Mouse (Mus musculus): ENCODE data around the gene Stox2.
A peak's percentile ranks its signal among the peaks of the same experiment; 100 is the strongest.

Gene Stox2

DNA sequence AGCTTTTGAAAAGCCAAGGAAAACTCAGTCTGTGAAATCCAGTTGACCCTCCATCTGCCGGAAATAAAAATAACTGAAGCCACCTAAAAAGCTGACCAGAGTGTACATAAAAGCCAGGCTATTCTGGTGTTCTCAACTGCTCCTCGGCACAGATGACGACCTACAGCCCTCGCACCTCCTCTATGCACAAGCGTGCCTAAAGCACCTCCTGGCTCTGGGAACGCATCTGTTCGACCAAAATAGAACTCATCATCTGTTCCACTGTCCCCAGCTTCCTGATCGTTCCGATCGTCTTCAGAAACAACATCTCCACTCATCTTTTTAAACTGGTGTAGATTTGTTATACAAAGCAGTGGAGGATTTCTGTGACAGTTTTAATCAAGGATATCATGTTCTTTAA, 166.3 kb downstream of the Stox2 start:
- H3K27me3 ChIP-seq (ENCODE audit: control insufficient read depth, insufficient read depth, low read length, poor library complexity, severe bottlenecking), result no peaks in the 10 kb centered on the region
- no peaks in the 10 kb centered on the region for H3K36me3 ChIP-seq (ENCODE audit: control insufficient read depth, insufficient read depth, low read length, poor library complexity, severe bottlenecking)
- DNase-seq (ENCODE audit: low read depth, low spot score), result no peak

DNA sequence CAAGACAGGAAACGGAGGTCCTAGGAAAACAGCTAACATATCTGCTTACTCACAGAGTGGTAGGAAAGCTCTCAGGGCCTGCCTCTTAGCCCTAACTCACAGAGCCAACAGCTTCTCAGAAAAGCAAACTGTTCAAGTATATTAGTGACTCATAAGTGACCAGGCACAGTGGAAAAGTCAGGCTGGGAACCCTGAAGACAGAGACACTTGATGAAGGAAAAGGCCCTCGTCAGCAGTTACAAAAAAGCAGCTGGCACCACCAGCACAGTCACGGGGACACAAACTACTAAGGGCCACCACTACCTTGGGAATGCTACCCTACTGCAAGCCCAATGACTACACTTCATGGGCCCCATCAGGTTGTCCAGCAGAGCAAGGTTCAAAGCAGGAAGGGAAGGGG, 168.0 kb downstream of the Stox2 start:
- DNase-seq (ENCODE audit: low read depth, low spot score), result no peak
- H3K36me3 ChIP-seq (ENCODE audit: control insufficient read depth, insufficient read depth, low read length, poor library complexity, severe bottlenecking), result no peaks in the 10 kb centered on the region

DNA sequence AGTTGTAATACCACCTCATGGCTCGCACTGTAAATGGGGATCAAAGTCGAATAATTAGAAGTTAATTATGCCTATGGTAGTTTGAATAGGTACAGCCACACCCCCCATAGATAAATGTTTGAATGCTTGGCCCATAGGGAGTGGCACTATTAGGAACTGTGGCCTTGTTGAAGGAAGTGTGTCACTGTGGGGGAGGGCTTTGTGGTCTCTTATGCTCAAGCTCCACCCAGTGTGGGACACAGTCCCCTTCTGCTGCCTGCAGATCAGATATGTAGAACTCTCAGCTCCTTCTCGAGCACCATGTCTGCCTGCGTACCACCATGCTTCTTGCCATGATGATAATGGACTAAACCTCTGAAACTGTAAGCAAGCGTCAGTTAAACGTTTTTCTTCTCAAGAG, 177.2 kb downstream of the Stox2 start:
- Histone ChIP-seq H3K27me3 (ENCODE audit: control insufficient read depth, insufficient read depth, low read length, poor library complexity, severe bottlenecking) (no peaks in the 10 kb centered on the region), H3K36me3 (ENCODE audit: control insufficient read depth, insufficient read depth, low read length, poor library complexity, severe bottlenecking) (no peaks in the 10 kb centered on the region)
- DNase-seq (ENCODE audit: low read depth, low spot score), result no peak

More for the DNA sequence above, 168.0 kb downstream of the Stox2 start:
- H3K27me3 ChIP-seq (ENCODE audit: control insufficient read depth, insufficient read depth, low read length, poor library complexity, severe bottlenecking), result no peaks in the 10 kb centered on the region

DNA sequence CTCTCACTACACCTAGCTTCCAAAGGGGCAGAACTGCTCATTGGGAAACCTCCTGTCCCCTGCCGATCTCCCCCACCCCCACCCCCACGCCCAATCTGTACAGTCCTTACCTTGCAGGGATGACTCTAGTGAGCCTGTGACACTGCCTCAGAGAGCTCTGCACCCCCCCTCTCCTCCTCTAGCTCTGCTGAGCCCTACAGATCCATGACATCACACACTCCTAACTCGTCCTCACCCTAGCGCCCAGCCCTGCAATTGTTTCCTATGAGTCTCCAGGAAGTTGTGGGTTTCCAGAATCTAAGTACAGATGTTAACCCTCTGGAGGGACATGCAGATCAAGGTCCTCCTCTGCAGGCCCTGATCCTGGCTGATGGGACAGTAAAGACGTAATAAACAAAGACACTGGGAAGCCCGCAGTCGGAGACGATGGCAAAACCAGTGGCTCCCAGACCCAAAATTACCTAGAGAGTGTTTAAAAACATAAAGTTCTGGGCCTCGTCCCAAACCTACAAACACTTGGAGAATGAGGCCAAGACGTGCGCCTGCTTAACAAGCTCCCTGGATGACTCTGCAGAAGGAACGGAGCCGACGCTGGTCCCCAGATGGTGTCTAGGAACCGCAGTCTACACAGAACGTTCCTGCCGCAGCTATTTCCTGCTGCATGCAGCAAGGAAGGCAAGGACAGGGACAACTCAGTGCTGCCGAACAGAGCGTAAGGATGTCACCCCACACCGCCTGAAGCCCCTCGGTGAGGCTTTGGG, 177.9 kb downstream of the Stox2 start:
- no peak for DNase-seq (ENCODE audit: low read depth, low spot score)
- no peaks in the 10 kb centered on the region for H3K27me3 ChIP-seq (ENCODE audit: control insufficient read depth, insufficient read depth, low read length, poor library complexity, severe bottlenecking)
- no peaks in the 10 kb centered on the region for H3K36me3 ChIP-seq (ENCODE audit: control insufficient read depth, insufficient read depth, low read length, poor library complexity, severe bottlenecking)

DNA sequence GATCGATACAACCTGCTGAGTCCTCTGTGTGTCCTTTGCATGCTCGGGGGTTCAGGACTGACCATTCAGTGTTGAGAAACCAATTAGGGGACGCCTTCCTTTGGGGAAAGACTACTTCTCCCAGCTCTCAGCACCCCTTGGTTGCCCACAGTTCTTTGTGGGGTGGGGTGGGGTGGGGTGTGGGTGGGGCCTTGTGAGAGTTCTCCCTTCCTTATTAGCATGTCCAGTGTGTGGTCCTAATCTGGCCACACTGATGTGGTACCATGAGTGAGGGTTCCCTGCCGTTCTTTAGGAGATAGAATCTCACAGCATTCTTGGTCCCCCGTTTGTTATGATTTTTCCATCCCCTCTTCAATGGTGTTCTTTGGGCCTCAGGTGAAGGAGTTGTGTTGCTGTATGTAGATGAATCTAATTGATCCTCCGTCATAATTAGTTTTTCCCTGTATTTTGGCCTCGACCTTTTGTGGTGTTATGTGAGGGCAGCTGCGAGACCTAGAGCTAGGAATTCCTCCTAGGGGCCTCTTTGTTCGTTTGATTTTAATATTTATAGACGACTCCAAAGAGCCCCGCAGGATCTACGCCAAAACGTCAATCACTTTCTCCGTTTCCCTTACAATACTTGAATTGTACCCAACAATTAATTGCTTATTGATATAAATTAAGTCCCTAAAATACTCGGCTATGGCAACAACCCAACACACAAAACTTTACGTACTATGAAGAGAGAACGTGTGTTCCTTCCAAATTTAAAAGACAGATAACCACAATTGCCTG, 182.9 kb downstream of the Stox2 start:
- no peaks in the 10 kb centered on the region for H3K36me3 ChIP-seq (ENCODE audit: control insufficient read depth, insufficient read depth, low read length, poor library complexity, severe bottlenecking)
- DNase-seq (ENCODE audit: low read depth, low spot score), result no peak
- H3K27me3 ChIP-seq (ENCODE audit: control insufficient read depth, insufficient read depth, low read length, poor library complexity, severe bottlenecking), result no peaks in the 10 kb centered on the region

DNA sequence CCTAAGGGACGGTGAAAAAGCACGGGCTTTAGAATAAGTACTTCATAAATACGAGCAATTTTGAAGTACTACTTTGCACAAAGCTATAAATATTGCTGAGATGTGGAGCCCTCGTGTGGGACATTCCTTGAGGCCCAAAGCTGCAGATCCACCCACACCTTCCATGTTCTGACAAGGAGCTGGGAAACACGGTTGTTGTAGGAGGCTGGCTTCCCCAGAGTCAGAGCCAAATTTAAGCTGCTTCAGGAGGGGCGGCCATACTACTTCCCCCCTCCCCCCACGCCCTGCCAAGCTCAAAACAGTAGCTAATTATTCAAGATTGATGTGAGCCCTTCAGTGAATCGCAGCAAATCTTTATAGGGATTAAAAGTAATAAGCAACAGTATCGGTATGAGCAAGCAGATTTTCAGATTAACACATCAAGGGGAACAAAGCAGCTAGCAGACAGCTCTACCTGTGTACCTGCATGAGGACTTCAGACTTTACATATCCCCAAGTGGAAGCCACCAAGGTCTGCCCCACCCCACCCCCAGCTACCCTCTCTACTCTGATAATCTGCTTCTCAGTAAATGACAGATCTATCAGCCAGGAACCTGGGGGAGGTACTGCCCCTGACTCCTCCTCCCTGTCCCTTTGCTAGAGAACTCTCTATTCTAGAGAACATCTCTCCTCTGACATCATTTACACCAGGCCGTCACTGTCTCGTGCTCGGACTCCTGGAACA, 185.2 kb downstream of the Stox2 start:
- no peaks in the 10 kb centered on the region for H3K27me3 ChIP-seq (ENCODE audit: control insufficient read depth, insufficient read depth, low read length, poor library complexity, severe bottlenecking)
- DNase-seq (ENCODE audit: low read depth, low spot score), result no peak
- H3K36me3 ChIP-seq (ENCODE audit: control insufficient read depth, insufficient read depth, low read length, poor library complexity, severe bottlenecking), result no peaks in the 10 kb centered on the region

DNA sequence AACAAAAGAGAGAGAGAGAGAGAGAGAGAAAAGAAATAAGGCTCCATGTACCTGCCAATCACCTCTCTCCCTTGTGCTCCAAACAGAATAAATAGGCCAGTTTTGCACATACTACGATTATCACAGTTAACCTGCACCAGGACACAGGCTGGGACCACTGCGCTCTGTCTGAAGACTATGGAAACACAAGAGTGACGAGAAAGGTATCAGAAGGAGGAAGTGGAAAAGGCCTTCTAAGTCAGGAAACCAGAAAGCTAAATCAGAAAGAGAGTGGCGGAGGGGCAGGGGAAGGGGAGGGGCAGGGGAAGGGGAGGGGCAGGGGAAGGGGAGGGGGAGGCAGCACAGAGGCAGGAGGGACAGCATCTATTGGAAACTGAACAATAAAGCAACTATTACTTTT, 195.3 kb downstream of the Stox2 start:
- no peak for DNase-seq (ENCODE audit: low read depth, low spot score)
- Histone ChIP-seq H3K27me3 (ENCODE audit: control insufficient read depth, insufficient read depth, low read length, poor library complexity, severe bottlenecking) (no peaks in the 10 kb centered on the region), H3K36me3 (ENCODE audit: control insufficient read depth, insufficient read depth, low read length, poor library complexity, severe bottlenecking) (no peaks in the 10 kb centered on the region)

DNA sequence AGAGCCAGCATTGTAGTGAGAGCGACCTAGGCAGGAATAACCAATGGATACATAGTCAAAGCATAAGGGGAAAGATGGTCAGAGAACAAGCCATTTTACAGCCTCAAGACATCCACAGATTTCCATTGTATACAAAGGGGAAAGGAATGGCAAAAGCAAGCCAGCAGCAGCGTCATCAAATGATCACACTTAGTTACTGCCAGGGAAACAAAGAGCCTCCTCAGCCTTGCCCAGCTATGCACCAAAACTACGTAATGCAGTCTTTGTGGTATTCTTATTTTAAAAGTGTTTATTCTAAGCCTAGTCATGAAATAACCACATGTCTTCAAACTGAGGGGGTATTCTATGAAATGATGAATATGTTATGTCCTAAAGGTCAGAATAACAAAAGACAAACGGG, 201.0 kb downstream of the Stox2 start:
- H3K36me3 ChIP-seq (ENCODE audit: control insufficient read depth, insufficient read depth, low read length, poor library complexity, severe bottlenecking), result no peaks in the 10 kb centered on the region
- no peaks in the 10 kb centered on the region for H3K27me3 ChIP-seq (ENCODE audit: control insufficient read depth, insufficient read depth, low read length, poor library complexity, severe bottlenecking)
- no peak for DNase-seq (ENCODE audit: low read depth, low spot score)

DNA sequence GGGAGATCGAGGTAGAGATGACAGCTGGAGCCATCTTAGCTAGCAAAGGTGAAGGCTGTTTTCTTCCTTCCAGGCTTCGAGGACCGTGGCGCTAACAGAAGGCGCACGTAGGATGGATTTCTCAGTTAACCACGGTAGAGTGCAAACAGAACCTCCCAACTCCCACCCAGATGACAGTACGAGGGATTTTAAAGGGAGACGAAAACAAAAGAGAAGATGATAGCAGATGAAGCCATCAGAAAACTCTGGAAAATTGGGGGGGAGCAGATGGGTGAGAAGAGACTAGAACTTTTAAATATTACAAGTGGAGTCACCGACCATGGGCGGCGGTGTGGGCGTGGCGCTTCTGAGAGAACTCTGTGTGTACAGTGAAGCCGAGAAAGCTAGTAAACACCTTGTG, 202.0 kb downstream of the Stox2 start:
- H3K36me3 ChIP-seq (ENCODE audit: control insufficient read depth, insufficient read depth, low read length, poor library complexity, severe bottlenecking), result no peaks in the 10 kb centered on the region
- no peaks in the 10 kb centered on the region for H3K27me3 ChIP-seq (ENCODE audit: control insufficient read depth, insufficient read depth, low read length, poor library complexity, severe bottlenecking)
- no peak for DNase-seq (ENCODE audit: low read depth, low spot score)

DNA sequence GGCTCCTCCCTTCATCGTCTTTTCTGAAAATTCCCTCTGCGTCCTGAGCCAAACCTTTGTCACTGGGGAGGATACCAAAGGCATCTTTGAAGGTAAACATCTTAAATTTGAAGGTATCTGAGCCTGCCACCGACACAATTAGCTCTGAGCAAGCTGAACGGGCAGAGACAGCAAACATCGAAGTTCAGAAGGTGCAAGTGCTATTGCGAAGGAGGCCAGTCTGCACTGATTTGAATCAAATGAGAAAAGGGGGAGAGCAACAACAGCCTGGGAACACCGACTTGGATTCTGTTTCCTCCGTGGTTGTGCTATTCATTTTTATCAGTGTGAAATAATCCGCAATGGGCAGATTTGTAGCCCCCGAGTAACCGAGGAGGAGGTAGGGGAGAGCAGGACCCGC, 202.5 kb downstream of the Stox2 start:
- DNase-seq (ENCODE audit: low read depth, low spot score), result no peak
- Histone ChIP-seq H3K27me3 (ENCODE audit: control insufficient read depth, insufficient read depth, low read length, poor library complexity, severe bottlenecking) (no peaks in the 10 kb centered on the region), H3K36me3 (ENCODE audit: control insufficient read depth, insufficient read depth, low read length, poor library complexity, severe bottlenecking) (no peaks in the 10 kb centered on the region)

DNA sequence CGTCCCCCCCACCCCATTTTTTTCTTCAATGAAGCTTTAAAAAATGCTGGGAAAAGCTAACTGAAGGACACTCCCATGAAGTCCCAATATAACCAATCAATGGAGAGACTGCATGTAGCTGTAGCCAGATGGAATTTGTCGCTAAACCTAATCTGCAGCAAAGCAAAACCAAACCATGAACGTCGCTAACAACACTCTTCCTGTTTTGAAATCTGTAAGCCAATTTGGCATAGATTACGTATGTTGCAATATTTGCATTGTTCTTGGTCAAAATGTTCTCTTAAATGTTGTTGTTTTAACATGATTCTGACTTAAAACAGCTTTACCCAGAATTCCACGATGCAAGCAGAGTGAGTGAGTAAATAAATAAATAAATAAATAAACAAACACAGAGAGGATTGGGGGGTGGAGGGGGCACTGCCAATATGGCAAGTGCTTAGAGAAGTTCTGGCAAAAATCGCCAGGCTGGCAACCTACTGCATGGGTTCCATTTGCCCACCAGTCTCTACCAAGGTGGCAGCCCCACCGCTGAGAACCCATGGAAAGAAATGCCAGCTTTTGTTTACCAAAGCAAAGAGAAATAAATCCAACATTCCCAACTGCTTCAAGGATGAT, 203.0 kb downstream of the Stox2 start:
- peak; percentile 5 for DNase-seq (ENCODE audit: low read depth, low spot score)

DNA sequence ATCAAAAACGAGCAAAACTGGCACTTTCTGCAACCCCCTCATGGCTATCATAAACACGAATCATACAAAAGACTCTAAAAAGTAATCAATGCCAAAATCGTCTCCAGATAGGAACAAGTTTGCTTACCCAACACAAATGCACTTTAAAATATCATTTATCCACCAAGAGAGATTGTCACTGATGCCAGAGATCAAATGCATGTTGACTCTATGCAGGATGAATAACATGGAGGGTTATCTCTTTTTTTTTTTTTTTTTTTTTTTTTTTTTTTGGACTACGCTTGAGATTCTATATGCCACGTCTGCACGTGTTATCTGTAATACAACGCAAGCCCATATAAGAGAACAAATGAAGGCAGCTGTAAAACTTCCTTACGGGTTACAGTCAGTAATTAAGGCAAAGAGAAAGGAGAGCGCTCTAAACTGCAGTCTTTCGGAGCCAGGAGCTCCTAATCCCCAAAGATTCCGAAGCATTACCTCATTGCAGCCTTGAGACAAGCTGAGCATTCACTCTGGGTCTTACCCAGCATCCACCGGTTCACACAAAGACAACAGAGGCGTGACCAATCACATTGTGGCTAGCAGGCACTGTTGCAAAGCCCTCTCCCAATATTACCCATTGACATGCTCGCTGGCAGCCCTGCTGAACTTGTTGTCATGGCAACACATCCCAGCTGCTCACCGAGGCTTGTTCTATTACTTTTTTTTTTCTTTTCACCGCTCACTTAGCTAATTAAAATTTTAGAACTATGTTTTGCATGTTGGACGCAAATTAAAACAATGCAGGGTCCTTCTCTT, 203.8 kb downstream of the Stox2 start:
- H3K36me3 ChIP-seq (ENCODE audit: control insufficient read depth, insufficient read depth, low read length, poor library complexity, severe bottlenecking), result no peaks in the 10 kb centered on the region
- peak; percentile 4 for DNase-seq (ENCODE audit: low read depth, low spot score)

More for the DNA sequence above, 203.0 kb downstream of the Stox2 start:
- H3K36me3 ChIP-seq (ENCODE audit: control insufficient read depth, insufficient read depth, low read length, poor library complexity, severe bottlenecking), result no peaks in the 10 kb centered on the region
- no peaks in the 10 kb centered on the region for H3K27me3 ChIP-seq (ENCODE audit: control insufficient read depth, insufficient read depth, low read length, poor library complexity, severe bottlenecking)

DNA sequence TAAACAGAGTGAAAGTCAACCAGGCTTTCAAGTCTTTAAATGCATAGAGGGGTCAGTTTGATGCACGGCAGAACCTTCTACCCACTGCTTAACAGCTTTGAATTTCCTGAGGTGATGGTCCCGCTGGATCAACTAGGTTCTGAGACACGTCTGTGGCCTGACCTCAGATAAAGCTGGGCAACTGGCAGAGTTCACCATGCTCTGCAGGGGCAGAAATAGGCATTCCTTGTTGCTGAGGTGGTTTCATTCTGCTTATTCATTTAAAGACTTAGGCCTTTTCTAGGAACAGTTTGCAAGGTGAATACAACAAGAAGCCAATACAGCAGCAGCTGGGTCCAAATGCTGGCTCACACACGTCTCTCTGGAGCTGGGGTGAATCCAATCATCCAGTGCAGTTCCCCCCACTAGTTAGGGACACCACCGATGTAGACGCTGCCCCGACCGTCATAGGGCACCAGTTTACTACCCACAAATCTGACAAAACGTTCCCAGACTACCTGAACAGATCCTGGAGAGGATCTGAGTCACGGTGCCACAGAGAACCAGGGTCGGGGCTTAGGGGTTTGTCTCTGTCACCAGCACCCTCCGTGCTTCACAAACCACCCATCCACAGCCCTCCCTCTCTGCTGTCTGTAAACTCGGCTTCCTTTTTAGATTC, 204.6 kb downstream of the Stox2 start:
- Histone ChIP-seq H3K27me3 (ENCODE audit: control insufficient read depth, insufficient read depth, low read length, poor library complexity, severe bottlenecking) (no peaks in the 10 kb centered on the region), H3K36me3 (ENCODE audit: control insufficient read depth, insufficient read depth, low read length, poor library complexity, severe bottlenecking) (no peaks in the 10 kb centered on the region)
- no peak for DNase-seq (ENCODE audit: low read depth, low spot score)

More for the DNA sequence above, 203.8 kb downstream of the Stox2 start:
- no peaks in the 10 kb centered on the region for H3K27me3 ChIP-seq (ENCODE audit: control insufficient read depth, insufficient read depth, low read length, poor library complexity, severe bottlenecking)

DNA sequence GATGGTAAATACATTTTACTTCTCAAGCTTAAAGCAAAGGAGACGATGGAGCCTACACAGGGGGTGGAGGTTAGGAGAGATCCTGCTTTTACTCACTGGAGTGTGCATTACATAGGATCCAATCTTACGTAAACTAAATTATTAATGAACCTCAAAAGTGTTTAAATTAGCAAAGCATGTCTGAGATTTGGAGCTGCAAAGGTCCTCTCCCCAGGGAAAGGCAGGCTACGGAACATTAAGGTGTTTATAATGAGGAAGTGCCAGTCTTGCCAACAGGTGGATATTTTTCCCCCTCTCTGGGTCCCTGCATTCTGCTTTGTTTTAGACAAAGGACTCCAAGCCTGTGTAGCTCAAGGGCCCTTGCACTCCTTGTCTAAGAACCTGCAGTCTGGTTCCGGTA, 205.3 kb downstream of the Stox2 start:
- Histone ChIP-seq H3K36me3 (ENCODE audit: control insufficient read depth, insufficient read depth, low read length, poor library complexity, severe bottlenecking) (no peaks in the 10 kb centered on the region), H3K27me3 (ENCODE audit: control insufficient read depth, insufficient read depth, low read length, poor library complexity, severe bottlenecking) (no peaks in the 10 kb centered on the region)
- DNase-seq (ENCODE audit: low read depth, low spot score), result no peak

Data from splenic B cell, adult 2 months (primary cell).